Mouse (Mus musculus) adipocyte (in vitro differentiated cells): Measurements from ENCODE around the gene Cpne4.

Experiments
- DNase-seq: peaks from one replicate; pipeline ENCODE4 v3.0.0-alpha.2; 2016; ENCODE audit warnings: low spot score

Cpne4 gene

DNA sequence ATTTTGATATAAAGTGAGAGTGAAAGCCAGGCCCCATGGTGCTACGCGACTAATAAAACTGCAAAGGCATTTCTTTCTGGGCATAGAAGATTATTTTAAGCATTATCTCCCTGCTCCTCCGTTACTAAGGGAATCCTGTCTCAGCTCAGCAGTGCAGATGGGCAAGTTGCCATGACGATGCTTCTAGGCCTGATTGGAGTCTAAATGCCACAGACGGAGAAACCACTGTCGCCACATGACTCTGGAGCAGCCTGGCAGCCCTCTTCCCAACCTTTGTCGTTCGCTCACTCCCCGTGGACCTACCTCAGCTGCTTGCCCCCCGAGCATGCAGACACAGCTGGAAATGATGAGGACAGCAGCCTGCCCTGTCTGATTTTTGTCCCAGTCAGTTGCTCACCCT, 501.3 kb downstream of the Cpne4 start:
- DNase-seq = no peak

DNA sequence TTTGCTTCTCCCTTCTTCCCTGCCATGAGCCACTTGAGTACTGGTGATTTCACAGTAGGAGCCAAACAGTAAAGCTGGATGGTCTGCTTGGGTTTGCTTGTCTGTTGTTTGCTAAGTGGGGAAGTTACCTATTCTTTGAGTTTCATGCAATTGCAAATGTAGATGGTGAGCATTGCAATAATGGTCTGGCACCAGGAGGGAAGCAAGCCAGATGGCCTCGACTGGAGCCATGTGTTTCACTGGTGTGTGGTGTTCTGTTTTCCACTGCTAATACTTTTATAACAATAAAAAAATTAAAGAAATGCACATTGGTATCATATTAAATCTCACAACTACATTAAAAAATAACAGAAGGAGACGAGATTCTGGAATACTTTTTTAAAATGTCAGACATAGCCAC, 502.6 kb downstream of the Cpne4 start:
- DNase-seq = no peak

DNA sequence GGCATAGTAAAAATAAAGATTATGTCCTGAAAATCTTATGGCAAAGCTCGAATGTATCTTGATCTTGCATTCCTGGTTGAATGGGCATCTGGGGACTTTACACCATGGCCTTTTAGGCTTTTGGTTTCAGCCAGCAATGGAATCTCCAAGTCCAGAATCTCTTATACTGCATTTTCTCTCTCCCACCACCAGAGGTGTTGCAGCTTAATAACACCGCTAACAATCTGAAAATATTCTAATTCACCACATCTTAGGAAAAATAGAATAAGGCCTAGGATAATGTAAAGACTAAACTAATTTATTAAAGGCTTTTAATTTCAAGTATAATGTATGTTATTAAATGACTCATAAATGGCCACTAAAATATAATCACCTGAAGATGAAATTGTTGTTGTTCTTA, 503.2 kb downstream of the Cpne4 start:
- no peak for DNase-seq

DNA sequence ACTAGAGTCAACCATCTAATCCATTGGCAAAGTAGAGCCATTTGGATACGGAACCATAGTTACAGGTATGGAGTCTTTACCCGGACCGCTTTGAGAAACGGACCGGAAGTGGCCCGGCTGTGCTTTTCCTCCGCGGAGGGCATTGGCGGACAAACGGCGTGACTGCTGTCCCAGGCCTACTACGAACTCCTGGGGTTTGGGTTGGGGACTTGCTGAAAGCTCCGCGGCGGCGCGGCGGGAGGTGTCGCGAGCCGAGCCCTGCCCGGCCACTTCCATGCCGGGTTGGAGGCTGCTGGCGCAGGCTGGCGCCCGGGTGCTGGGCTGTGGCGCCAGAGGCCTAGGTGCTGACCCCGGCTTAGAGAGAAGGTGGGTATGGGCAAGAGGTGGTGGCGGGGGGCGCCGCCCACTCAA, 506.1 kb downstream of the Cpne4 start, which contains the start of gene Mrpl3:
Mrpl3 (plus strand) TSS at position 93 of the 411 bp plus-strand sequence.
- DNase-seq = peak; percentile 86

DNA sequence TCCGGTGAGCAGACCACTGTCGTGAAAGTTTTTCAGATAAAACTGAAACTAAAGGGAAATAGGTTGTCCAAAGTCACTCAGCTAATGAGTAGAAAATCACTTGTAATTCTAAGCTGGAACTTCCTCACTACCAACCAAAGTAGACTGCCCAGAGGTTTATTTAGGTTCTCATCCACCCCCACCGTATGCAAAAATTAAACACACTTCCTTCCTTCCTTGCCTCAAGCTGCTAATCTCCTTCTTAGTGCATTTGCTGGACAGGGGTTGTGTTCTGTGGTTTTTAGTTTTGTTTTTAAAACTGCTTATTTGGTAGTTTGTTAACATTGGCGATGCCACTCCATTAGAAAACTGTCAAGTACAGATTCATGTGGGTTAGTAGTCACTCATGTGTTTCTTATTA, 506.7 kb downstream of the Cpne4 start:
- no peak for DNase-seq

DNA sequence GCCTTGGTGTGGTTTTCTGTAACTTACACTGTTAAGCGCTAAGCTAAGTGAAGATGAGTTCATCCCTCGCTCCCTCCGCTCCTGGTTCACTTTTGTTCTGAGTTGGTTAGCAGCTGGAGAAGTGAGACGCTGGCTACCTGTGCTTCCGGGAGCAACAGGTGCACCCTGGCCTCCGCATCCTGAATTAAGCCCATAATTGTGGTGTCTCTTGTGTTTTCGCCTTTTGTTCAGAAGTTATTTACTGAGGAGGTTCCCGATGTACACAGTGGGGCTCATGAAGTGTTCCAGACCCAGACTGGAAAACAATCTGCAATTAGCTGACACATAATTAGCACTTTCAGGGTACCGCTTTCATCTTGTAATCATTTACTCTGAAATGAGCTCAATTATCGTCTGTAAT, 522.0 kb downstream of the Cpne4 start:
- no peak for DNase-seq

DNA sequence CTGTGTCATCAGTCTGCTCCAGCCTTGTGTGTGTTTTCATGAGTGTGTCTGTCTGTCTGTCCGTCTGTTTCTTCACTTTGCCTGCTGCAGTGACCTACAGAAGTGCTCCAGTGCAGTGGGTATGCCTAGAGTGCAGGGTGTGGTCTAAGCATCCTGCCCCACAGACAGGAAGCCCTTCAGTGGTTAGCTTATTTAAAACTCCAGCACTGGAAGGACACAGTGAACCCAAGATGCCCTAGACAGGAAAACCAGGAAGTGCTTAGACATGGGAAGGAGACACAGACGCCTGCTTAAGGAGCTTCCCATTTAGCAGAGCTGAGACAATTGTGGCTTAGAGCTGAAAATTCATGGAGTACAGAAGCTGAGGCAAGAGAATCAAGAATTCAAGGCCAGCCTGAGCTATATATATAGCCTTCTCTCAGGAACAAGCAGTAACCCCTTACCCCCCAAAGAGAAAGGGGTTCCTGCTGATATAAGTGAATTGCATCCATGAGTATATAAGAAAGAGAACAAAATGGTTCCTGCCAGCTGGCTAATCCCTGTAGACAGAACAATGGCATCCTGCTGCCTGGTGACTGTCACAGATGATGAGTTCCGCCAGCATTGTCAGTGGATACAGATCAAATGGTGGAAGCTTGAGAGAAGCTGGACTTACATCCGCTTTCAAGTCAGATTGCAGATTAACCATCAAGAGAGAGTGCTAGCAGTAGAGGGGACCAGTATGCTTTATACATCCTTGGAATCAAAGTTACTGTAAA, 526.1 kb downstream of the Cpne4 start:
- no peak for DNase-seq

DNA sequence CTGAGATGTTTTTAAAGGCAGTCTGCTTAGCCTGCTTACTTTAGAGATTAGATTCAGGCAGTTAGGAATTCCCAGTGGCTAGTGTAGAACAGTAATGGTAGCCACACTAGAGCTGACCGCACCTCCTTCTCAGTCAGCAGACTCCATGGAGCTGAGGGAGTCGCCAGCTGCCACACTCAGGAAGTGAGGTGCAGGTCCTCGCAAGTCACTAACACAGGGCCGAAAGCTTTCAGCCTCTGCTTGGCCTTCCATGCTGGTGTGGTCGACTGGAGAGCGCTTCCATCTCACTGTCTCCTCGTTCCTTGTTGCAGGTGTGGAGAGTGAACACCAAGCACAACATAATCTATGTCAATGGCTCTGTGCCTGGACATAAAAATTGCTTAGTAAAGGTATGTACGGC, 527.8 kb downstream of the Cpne4 start:
- DNase-seq = no peak

DNA sequence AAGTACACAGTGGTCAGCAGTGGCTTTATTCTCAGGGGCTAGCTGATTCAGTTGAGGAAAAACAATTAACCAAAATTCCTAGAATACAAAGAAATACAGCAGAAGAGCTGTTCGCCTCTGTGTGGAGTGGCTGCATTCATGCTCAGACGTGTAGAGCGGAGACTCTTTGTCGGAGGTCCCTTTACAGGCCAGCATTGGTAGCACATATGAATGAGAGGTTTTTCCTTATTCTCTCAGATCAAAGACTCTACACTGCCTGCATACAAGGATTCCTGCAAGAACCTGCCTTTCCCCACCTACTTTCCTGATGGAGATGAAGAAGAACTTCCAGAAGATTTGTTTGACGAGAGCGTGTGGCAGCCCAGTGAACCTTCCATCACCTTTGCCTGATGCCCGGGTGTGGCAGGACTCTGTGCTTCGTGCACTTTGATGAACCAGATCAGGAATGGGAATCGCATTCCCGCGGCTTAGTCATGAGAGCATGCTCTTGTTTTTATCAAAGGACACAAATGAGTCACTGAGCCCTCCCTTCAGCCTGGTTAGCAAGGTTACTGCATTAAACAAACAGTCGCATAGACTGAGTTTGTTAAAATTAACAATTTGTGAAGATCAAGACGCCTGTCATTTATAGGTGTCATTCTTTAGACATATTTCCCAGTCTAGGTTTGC, 529.8 kb downstream of the Cpne4 start:
- no peak for DNase-seq

DNA sequence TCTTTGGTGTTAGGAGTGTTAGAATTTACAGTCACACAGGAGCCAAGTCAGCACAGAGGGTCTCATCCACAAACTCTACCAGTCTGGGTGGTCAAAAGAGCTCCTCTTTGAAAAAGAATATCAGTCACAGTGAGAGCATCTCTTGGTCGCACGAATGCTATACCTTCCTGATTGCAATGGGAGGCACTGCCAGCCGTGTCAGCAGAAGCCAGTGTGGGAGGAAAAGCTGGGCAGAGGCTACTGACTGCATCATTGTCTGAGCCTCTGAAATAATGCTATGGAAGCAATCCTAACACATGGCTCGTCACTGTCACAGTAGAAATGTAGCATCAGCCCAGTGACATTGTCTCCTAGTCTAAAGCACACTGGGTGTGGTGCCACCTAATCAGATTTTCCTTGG, 531.4 kb downstream of the Cpne4 start:
- DNase-seq = no peak

DNA sequence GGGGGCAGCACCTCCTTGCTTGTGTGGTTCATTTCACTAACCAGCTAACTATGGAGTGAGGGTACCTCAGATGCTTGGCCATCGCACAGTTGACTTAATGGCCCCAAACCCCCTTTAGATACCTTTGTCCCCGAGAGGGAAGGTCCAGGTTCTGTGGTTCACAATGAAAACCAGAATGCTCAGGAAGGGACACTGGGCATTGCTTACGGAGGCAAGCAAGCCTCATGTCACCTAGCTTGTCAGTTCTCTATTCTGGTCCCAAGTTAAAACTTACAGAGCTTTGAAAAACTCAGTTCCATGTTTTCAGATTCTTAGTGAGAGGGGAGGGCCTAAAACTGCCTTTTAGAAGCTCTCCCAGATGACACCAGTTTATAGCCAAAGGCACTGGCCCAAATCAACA, 533.2 kb downstream of the Cpne4 start:
- no peak for DNase-seq
